Mouse (Mus musculus) brain, embryonic 14.5 days (tissue): ENCODE results near the gene Taf9b. TPM values are rescaled to one million over a fixed set of nuclear protein-coding genes. Genes with fewer than 3 reads are reported as not detected.
"Not testable (repeated sequence)": the region's sequence is repeated elsewhere in the genome, so short reads cannot be mapped to it uniquely, and the experiment has no call there.

Source experiments
- DNase-seq: peaks from one replicate; pipeline ENCODE4 v3.0.0-alpha.2; 2011; ENCODE audit warnings: low read depth
- CTCF ChIP-seq: fragments of 200-500 bp; IDR thresholded peaks from 2 replicates; pipeline ENCODE4 v1.5.1; 2012; ENCODE audit warnings: inconsistent platforms, mild to moderate bottlenecking, moderate library complexity, borderline replicate concordance; ENCODE audit not compliant: insufficient read depth, insufficient read length; ENCODE audit errors: extremely low read depth
- POLR2A ChIP-seq: fragments of 200-500 bp; IDR thresholded peaks from 2 replicates; pipeline ENCODE4 v1.6.1; 2012; ENCODE audit warnings: mild to moderate bottlenecking, inconsistent platforms, borderline replicate concordance; ENCODE audit not compliant: poor library complexity, insufficient read depth, insufficient read length, severe bottlenecking; ENCODE audit errors: extremely low read depth
- polyA plus RNA-seq: library from polyadenylated mRNA; depleted of rRNA; stranded (reverse); fragments of >200 nt; gene quantifications from 2 replicates; pipeline ENCODE4 v1.2.3, GENCODE M21; 2012; rRNA removed

Taf9b gene
- 11.5 and 11.8 TPM in 2 replicates for polyA plus RNA-seq

- TF ChIP-seq POLR2A (no peak), CTCF (no peak)
- DNase-seq = no peak
Observed at GRCm38 (mm10) chrX:106221058-106221457, at the start of gene Taf9b. TSS of gene Taf9b (minus strand) at chrX:106221158.

- DNase-seq = no peak
- TF ChIP-seq CTCF (no peak), POLR2A (no peak)
Observed at GRCm38 (mm10) chrX:106255276-106255675, 34.3 kb upstream of the Taf9b start, which contains the start of gene Fnd3c2. TSS of gene Fnd3c2 (minus strand) at chrX:106255376.

- DNase-seq = peak; percentile 87
- no peak for TF ChIP-seq CTCF
- no peak for TF ChIP-seq POLR2A
Observed at GRCm38 (mm10) chrX:106219171-106220032, 1.6 kb downstream of the Taf9b start.

- DNase-seq = no peak
- no peak for TF ChIP-seq CTCF
- TF ChIP-seq POLR2A = no peak
Observed at GRCm38 (mm10) chrX:106209100-106209499, 11.9 kb downstream of the Taf9b start.

GRCm38 (mm10) chrX:106198904-106199303 is 22.1 kb downstream of the Taf9b start:
- DNase-seq = peak; percentile 27
- TF ChIP-seq POLR2A = no peak
- no peak for TF ChIP-seq CTCF

GRCm38 (mm10) chrX:106197308-106197707 is 23.6 kb downstream of the Taf9b start:
- no peak for DNase-seq

GRCm38 (mm10) chrX:106194361-106194760 is 26.6 kb downstream of the Taf9b start:
- DNase-seq = not testable (repeated sequence)

More at GRCm38 (mm10) chrX:106197308-106197707, 23.6 kb downstream of the Taf9b start:
- TF ChIP-seq POLR2A (no peak), CTCF (peak; percentile 28; the same call in 1 of the 2 replicates)

GRCm38 (mm10) chrX:106190091-106190490 is 30.9 kb downstream of the Taf9b start:
- DNase-seq = no peak
- TF ChIP-seq POLR2A (no peak), CTCF (no peak)

- TF ChIP-seq CTCF = no peak
- no peak for TF ChIP-seq POLR2A
- DNase-seq = no peak
Observed at GRCm38 (mm10) chrX:106189356-106189755, 31.6 kb downstream of the Taf9b start.

GRCm38 (mm10) chrX:106187737-106188136 is 33.2 kb downstream of the Taf9b start:
- no peak for DNase-seq
- TF ChIP-seq CTCF = no peak
- TF ChIP-seq POLR2A = no peak

GRCm38 (mm10) chrX:106186713-106187649 is 34.0 kb downstream of the Taf9b start, which contains the start of gene Pgk1:
TSS of gene Pgk1 (plus strand) at chrX:106187100.
- 0 out of 2 replicates have a peak, but pooled peaks have one; percentile 12 for TF ChIP-seq CTCF
- TF ChIP-seq POLR2A = peak; percentile 28; the same call in 1 of the 2 replicates

More at GRCm38 (mm10) chrX:106186713-106187649, 34.0 kb downstream of the Taf9b start, which contains the start of gene Pgk1:
- peak; percentile 99 for DNase-seq
